Mouse (Mus musculus): ENCODE results near the gene Gm7861.
"Not testable (repeated sequence)": the region's sequence is repeated elsewhere in the genome, so short reads cannot be mapped to it uniquely, and the experiment has no call there.

The Gm7861 gene

GRCm38 (mm10) chr8:21594408-21594807 is at the start of gene Gm7861:
Gene Gm7861, minus strand, starts transcription at chr8:21594508.
- not testable (repeated sequence) for DNase-seq (ENCODE audit: low spot score)

GRCm38 (mm10) chr8:21617883-21618282 is 23.6 kb upstream of the Gm7861 start, which contains the start of gene Defa26:
Gene Defa26, plus strand, starts transcription at chr8:21618183.
- not testable (repeated sequence) for DNase-seq (ENCODE audit: low spot score)

GRCm38 (mm10) chr8:21582706-21583105 is 11.6 kb downstream of the Gm7861 start, which contains the start of gene Defa28:
Gene Defa28, plus strand, starts transcription at chr8:21583006.
- not testable (repeated sequence) for DNase-seq (ENCODE audit: low spot score)

- not testable (repeated sequence) for DNase-seq (ENCODE audit: low spot score)
Observed at GRCm38 (mm10) chr8:21565086-21565485, 29.2 kb downstream of the Gm7861 start, which contains the start of gene Defa37. Gene Defa37, plus strand, starts transcription at chr8:21565386.
